Mouse (Mus musculus): ENCODE results near the gene Zbtb8a. TPM values are rescaled to one million over a fixed set of nuclear protein-coding genes. Genes with fewer than 3 reads are reported as not detected.

The Zbtb8a gene
- polyA plus RNA-seq, 1 experiment from 2014 or later, result 17.2 TPM

DNA sequence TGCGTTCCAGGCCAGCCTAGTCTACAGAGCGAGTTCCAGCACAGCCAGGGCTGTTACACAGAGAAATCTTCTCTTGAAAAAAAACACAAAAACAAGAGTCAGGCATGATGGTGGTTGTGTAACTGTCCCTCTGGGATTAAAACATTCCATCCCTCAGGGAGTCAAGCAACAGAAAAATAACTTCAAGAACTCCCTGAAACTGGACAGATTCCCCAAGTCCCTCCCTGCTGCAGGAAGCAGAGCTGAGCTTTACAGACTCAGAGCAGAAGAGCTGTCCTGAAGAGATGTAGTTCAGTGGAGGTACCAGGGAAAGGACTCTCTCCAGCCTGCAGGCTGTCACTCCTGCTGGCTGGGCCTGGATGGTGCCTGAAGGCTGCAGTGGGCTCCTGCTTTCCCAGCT lies 4.6 kb upstream of the Zbtb8a start:
- Histone ChIP-seq H3K9ac (replicated peaks; ENCODE audit: low read length) (no peak overlapping the region), H3K36me3 (ENCODE audit: insufficient read depth, low read length) (no peaks in the 10 kb centered on the region), H3K9me3 (ENCODE audit: low read length) (no peaks in the 10 kb centered on the region), H3K27ac (ENCODE audit: low read length) (no peak overlapping the region; the same call in 1 of the 2 replicates), H3K4me1 (ENCODE audit: insufficient read depth, low read length) (peaks cover 3% of the 10 kb centered on the region; the same call in 1 of the 2 replicates), H3K27me3 (ENCODE audit: insufficient read depth, low read length) (peaks cover 3% of the 10 kb centered on the region; the same call in 1 of the 2 replicates), H3K4me2 (replicated peaks; ENCODE audit: low read depth, low read length) (no peak overlapping the region), H3K4me3 (ENCODE audit: low read length) (no peak overlapping the region)
- 90% methylated on average over 2 of the region's 2 CpGs for WGBS
- ATAC-seq (ENCODE audit: low FRiP score, low TSS enrichment), result no peak

DNA sequence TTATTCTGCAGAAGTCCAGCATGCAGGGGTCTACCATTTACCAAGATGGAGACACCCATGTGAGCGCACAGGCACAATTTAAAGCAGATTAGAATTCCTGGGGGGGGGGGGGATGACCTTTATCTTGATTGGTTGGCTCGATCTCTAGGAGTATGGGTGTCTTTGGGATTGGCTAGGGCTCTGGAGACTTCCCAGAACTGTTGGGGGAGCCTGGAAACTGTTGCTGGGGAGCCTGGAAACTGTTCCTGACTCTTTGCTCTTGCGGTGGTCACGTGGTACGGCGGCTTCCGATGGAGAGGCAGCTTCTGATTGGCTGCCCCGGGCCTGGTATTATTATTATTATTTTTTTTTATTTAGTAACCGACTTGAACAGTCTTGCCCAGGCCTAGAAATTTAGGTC lies 4.1 kb upstream of the Zbtb8a start:
- no peak for ATAC-seq (ENCODE audit: low FRiP score, low TSS enrichment)
- Histone ChIP-seq H3K36me3 (ENCODE audit: insufficient read depth, low read length) (no peaks in the 10 kb centered on the region), H3K4me3 (ENCODE audit: low read length) (no peak overlapping the region), H3K4me2 (replicated peaks; ENCODE audit: low read depth, low read length) (no peak overlapping the region), H3K9me3 (ENCODE audit: low read length) (no peaks in the 10 kb centered on the region), H3K27me3 (ENCODE audit: insufficient read depth, low read length) (peaks cover 3% of the 10 kb centered on the region; the same call in 1 of the 2 replicates), H3K4me1 (ENCODE audit: insufficient read depth, low read length) (peaks cover 3% of the 10 kb centered on the region; the same call in 1 of the 2 replicates), H3K9ac (replicated peaks; ENCODE audit: low read length) (no peak overlapping the region), H3K27ac (ENCODE audit: low read length) (no peak overlapping the region)
- 92% methylated on average over 9 of the region's 9 CpGs for WGBS

DNA sequence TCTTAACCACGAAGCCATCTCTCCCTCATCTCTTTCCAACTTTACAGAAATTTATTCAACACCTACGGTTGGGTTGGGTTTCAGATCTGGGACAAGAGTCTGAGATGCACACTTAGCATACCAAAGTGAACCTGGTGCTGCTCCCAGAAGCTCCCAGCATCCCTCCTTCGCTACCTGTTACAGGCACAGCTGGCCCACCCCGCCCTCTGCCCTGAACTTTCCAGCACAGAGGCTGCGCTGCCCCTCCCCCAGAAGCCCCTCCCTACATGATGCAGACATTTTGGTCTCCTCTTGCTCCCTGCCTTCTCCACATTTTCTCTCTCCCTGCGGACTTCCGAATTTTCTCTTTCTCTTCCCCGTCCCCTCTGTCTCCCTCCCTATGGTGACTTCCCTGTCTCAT lies 3.2 kb upstream of the Zbtb8a start:
- H3K36me3 ChIP-seq (ENCODE audit: insufficient read depth, low read length), result no peaks in the 10 kb centered on the region
- no peak for ATAC-seq (ENCODE audit: low FRiP score, low TSS enrichment)

DNA sequence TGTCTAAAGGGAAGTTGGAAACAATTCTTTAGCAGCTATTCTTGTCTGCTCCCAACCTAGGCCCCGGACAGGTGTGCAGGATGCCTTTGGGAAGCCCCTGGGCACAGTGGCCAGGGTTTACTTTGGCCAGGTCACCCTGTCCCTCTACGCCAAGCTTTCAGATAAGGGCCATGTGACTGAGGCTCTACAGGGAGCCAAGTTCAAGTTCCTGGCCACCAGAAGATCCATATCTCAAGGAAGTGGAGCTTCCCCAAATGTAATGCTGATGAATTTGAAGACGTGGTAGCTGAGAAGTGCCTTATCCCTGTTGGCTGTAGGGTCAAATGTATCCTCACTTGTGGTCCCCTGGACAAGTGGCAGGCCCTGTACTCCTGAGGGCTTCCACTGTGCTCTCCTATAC lies 1.9 kb upstream of the Zbtb8a start:
- H3K9ac ChIP-seq (replicated peaks; ENCODE audit: low read length), result no peak overlapping the region
- no peak overlapping the region for H3K4me3 ChIP-seq (ENCODE audit: low read length)
- 86% methylated on average over 3 of the region's 3 CpGs for WGBS
- H3K9me3 ChIP-seq (ENCODE audit: low read length), result no peaks in the 10 kb centered on the region
- H3K4me2 ChIP-seq (replicated peaks; ENCODE audit: low read depth, low read length), result no peak overlapping the region
- peaks cover 3% of the 10 kb centered on the region; the same call in 1 of the 2 replicates for H3K27me3 ChIP-seq (ENCODE audit: insufficient read depth, low read length)
- no peak for ATAC-seq (ENCODE audit: low FRiP score, low TSS enrichment)
- no peaks in the 10 kb centered on the region for H3K36me3 ChIP-seq (ENCODE audit: insufficient read depth, low read length)
- peaks cover 10% of the 10 kb centered on the region for H3K4me1 ChIP-seq (ENCODE audit: insufficient read depth, low read length)
- H3K27ac ChIP-seq (ENCODE audit: low read length), result no peak overlapping the region

More for the DNA sequence above, 3.2 kb upstream of the Zbtb8a start:
- Histone ChIP-seq H3K4me1 (ENCODE audit: insufficient read depth, low read length) (peaks cover 9% of the 10 kb centered on the region), H3K27me3 (ENCODE audit: insufficient read depth, low read length) (peaks cover 3% of the 10 kb centered on the region; the same call in 1 of the 2 replicates), H3K9me3 (ENCODE audit: low read length) (no peaks in the 10 kb centered on the region), H3K4me2 (replicated peaks; ENCODE audit: low read depth, low read length) (no peak overlapping the region), H3K27ac (ENCODE audit: low read length) (no peak overlapping the region), H3K9ac (replicated peaks; ENCODE audit: low read length) (no peak overlapping the region), H3K4me3 (ENCODE audit: low read length) (no peak overlapping the region)
- WGBS, result 70% methylated on average over 8 of the region's 8 CpGs

DNA sequence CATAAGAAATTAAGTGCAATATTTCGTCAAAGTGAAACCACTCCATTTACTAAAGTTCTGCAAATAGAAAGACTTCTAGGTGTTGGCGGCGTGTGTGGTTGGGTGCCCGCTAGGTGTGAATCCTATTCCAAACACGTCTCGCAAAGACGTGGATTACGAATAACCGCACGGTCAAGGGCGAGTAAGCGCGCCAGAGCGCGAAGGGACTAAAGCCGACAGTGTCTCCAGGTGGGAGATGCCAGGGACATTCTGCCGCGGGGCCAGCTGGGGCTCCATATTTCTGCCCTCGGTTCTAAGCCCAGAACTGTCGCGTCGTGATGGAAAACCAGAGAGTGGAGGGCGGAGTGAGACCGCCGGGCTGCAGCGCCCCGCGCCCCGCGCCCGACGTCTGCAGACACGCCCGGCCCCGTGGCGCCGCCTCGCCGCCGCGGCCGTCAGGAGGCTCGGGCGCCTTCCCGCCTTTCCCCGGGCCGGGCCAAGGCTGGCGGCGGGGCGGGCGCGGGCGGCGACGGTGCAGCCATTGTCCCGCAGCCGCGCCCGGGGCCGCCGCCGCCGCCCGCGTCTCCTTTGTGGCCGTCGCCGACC lies 863 bp downstream of the Zbtb8a start:
- peak overlapping the region; percentile 80 for H3K4me3 ChIP-seq (ENCODE audit: low read length)
- peak overlapping the region; percentile 66 for H3K27ac ChIP-seq (ENCODE audit: low read length)
- H3K4me2 ChIP-seq (replicated peaks; ENCODE audit: low read depth, low read length), result peak overlapping the region; percentile 60
- H3K4me1 ChIP-seq (ENCODE audit: insufficient read depth, low read length), result peaks cover 21% of the 10 kb centered on the region
- H3K9ac ChIP-seq (replicated peaks; ENCODE audit: low read length), result peak overlapping the region; percentile 93
- H3K36me3 ChIP-seq (ENCODE audit: insufficient read depth, low read length), result no peaks in the 10 kb centered on the region
- WGBS, result under 1% methylated on average over 46 of the region's 68 CpGs
- peaks cover 3% of the 10 kb centered on the region; the same call in 1 of the 2 replicates for H3K27me3 ChIP-seq (ENCODE audit: insufficient read depth, low read length)
- peak; percentile 78 for ATAC-seq (ENCODE audit: low FRiP score, low TSS enrichment)
- H3K9me3 ChIP-seq (ENCODE audit: low read length), result no peaks in the 10 kb centered on the region

DNA sequence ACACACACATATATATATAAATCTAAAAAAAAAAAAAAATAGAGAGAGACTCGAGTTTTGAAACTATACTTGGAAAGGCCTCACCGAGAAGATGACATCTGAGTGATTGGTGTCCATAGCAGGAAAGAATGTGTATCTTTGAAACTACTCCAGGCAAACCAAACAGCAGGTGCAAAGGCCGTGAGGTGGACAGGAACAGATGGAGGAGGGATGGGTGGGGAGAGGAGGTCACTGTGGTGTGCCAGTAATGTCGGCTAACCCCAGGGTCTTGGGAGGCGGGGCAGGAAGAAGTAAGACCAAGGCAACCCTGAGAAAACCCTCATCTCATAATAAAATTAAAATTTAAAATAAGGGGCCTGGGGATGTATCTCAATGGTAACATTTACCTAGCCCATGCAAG lies 2.1 kb downstream of the Zbtb8a start:
- Histone ChIP-seq H3K4me2 (replicated peaks; ENCODE audit: low read depth, low read length) (no peak overlapping the region), H3K27me3 (ENCODE audit: insufficient read depth, low read length) (peaks cover 3% of the 10 kb centered on the region; the same call in 1 of the 2 replicates), H3K4me3 (ENCODE audit: low read length) (no peak overlapping the region), H3K27ac (ENCODE audit: low read length) (no peak overlapping the region), H3K9ac (replicated peaks; ENCODE audit: low read length) (no peak overlapping the region), H3K9me3 (ENCODE audit: low read length) (no peaks in the 10 kb centered on the region), H3K36me3 (ENCODE audit: insufficient read depth, low read length) (no peaks in the 10 kb centered on the region), H3K4me1 (ENCODE audit: insufficient read depth, low read length) (peaks cover 21% of the 10 kb centered on the region)
- 71% methylated on average over 5 of the region's 5 CpGs for WGBS
- ATAC-seq (ENCODE audit: low FRiP score, low TSS enrichment), result no peak

DNA sequence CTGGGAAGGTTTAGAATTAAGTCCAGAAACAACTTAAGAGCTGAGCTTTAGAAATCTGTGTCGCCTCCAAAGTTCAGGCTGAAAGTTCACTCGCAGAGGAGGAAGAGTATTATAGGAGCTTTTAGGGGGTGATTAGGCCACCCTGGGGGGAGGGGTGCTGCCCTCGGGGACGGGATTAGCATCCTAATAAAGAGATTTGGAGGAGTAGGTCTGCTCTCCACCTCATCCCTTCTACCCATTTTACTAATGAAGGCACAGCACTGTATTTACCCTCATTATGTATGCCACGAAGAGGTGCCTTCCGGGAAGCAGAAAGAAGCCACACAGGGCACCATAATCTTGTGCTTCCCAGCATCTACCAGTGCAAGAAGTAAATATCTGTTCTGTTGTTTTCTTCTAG lies 2.9 kb downstream of the Zbtb8a start:
- H3K4me3 ChIP-seq (ENCODE audit: low read length), result no peak overlapping the region
- H3K4me2 ChIP-seq (replicated peaks; ENCODE audit: low read depth, low read length), result no peak overlapping the region
- H3K27me3 ChIP-seq (ENCODE audit: insufficient read depth, low read length), result peaks cover 3% of the 10 kb centered on the region; the same call in 1 of the 2 replicates
- H3K4me1 ChIP-seq (ENCODE audit: insufficient read depth, low read length), result peaks cover 21% of the 10 kb centered on the region
- 39% methylated on average over 6 of the region's 6 CpGs for WGBS
- H3K9ac ChIP-seq (replicated peaks; ENCODE audit: low read length), result no peak overlapping the region
- no peaks in the 10 kb centered on the region for H3K9me3 ChIP-seq (ENCODE audit: low read length)
- ATAC-seq (ENCODE audit: low FRiP score, low TSS enrichment), result no peak
- no peak overlapping the region for H3K27ac ChIP-seq (ENCODE audit: low read length)
- H3K36me3 ChIP-seq (ENCODE audit: insufficient read depth, low read length), result no peaks in the 10 kb centered on the region

DNA sequence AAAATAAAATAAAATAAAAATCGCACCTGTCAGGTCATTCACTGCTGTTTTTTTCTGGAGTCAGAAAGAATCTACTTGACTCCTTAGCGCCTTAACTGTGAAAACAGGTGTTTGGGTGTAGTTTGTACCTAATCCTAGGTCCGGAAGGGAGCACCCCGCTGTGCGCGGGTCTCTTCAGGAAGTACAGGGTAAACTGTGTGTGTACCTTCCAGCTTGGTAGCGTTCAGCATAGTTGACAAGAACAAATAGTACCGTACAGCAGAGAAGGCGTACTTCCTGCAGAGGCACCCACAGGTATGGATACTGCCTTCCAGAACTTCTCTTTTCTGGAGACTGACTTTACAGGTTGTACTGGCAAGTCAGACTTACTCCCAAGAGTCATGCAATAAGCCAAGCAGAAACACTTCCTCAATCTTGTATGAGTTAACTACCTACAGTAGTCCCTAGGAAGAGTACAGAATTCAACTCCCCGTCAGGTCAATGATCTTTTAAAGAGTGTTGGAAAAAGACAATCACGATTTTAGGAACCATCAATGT lies 3.6 kb downstream of the Zbtb8a start:
- no peak for ATAC-seq (ENCODE audit: low FRiP score, low TSS enrichment)
- no peak overlapping the region for H3K9ac ChIP-seq (replicated peaks; ENCODE audit: low read length)

DNA sequence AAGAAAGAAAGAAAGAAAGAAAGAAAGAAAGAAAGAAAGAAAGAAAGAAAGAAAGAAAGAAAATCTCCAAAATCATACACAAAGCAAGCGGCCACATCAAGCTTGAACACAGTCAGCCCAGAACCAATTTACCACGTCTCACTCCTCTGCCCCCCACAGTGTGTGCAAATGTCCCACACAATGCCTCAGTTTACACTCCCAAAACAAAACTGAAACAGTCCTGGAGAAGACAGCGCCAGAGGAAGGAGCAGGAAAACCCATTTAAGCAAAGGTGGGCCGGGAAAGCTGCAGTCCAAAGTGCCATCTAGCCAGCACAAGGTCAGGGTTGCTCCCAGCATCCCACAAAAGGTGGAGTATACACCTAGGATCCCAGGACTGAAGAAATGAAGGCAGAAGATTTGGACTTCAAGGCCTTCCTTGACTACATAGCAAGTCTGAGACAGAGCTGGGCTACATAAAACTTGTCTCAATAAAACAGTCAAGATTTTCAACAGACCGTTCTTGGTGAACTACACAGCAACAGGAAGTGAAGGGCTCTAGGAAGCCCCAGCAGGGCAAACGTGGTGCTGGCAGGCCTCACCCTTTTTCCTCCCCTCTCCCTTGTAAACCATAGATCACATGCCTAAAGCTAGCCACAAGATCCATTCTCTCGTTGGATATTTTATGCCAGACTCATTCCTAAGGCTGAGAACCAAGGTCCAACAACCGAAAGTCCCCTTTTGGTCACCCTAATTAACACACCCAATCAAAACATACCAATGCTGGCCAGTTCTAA lies 4.5 kb downstream of the Zbtb8a start:
- Histone ChIP-seq H3K36me3 (ENCODE audit: insufficient read depth, low read length) (no peaks in the 10 kb centered on the region), H3K9me3 (ENCODE audit: low read length) (no peaks in the 10 kb centered on the region), H3K9ac (replicated peaks; ENCODE audit: low read length) (no peak overlapping the region), H3K4me3 (ENCODE audit: low read length) (no peak overlapping the region), H3K27ac (ENCODE audit: low read length) (no peak overlapping the region; the same call in 1 of the 2 replicates), H3K4me2 (replicated peaks; ENCODE audit: low read depth, low read length) (no peak overlapping the region), H3K27me3 (ENCODE audit: insufficient read depth, low read length) (no peaks in the 10 kb centered on the region), H3K4me1 (ENCODE audit: insufficient read depth, low read length) (peaks cover 21% of the 10 kb centered on the region)
- 43% methylated on average over 8 of the region's 8 CpGs for WGBS
- no peak for ATAC-seq (ENCODE audit: low FRiP score, low TSS enrichment)

More for the DNA sequence above, 3.6 kb downstream of the Zbtb8a start:
- 65% methylated on average over 11 of the region's 11 CpGs for WGBS
- Histone ChIP-seq H3K4me1 (ENCODE audit: insufficient read depth, low read length) (peaks cover 21% of the 10 kb centered on the region), H3K4me3 (ENCODE audit: low read length) (no peak overlapping the region), H3K4me2 (replicated peaks; ENCODE audit: low read depth, low read length) (no peak overlapping the region), H3K36me3 (ENCODE audit: insufficient read depth, low read length) (no peaks in the 10 kb centered on the region), H3K27me3 (ENCODE audit: insufficient read depth, low read length) (no peaks in the 10 kb centered on the region), H3K27ac (ENCODE audit: low read length) (no peak overlapping the region), H3K9me3 (ENCODE audit: low read length) (no peaks in the 10 kb centered on the region)

DNA sequence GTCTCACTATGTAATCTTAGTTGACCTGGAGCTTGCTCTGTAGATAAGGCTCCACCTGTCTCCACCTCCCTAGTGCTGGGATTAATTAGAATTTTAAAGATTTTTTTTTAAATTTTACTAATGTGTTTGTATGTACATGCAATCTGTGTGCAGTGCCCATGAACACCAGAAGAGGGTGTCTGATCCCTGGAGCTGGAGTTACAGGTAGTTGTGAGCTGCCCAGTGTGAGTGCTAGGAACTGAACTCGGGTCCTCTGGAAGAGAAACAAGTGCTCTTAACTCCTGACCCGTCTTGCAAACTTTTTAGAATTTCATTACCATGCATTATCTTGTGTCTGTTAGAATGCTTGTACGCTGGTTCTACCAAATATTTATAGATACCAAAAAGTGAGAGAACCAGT lies 6.5 kb downstream of the Zbtb8a start:
- H3K9ac ChIP-seq (replicated peaks; ENCODE audit: low read length), result no peak overlapping the region
- WGBS, result 96% methylated on average over 3 of the region's 3 CpGs
- no peaks in the 10 kb centered on the region for H3K27me3 ChIP-seq (ENCODE audit: insufficient read depth, low read length)
- H3K4me3 ChIP-seq (ENCODE audit: low read length), result no peak overlapping the region
- H3K9me3 ChIP-seq (ENCODE audit: low read length), result no peaks in the 10 kb centered on the region
- H3K36me3 ChIP-seq (ENCODE audit: insufficient read depth, low read length), result no peaks in the 10 kb centered on the region
- no peak overlapping the region for H3K4me2 ChIP-seq (replicated peaks; ENCODE audit: low read depth, low read length)
- H3K4me1 ChIP-seq (ENCODE audit: insufficient read depth, low read length), result peaks cover 14% of the 10 kb centered on the region
- no peak for ATAC-seq (ENCODE audit: low FRiP score, low TSS enrichment)
- H3K27ac ChIP-seq (ENCODE audit: low read length), result no peak overlapping the region

Data from kidney, embryonic 16.5 days (tissue).